Mouse (Mus musculus) stomach, postnatal 0 days (tissue): ENCODE results near the gene Rrp1b.

Experiments
- CTCF ChIP-seq: IDR thresholded peaks from 2 replicates; pipeline ENCODE4 v1.5.1; 2016; ENCODE audit warnings: antibody characterized with exemption, low read depth, mild to moderate bottlenecking, moderate library complexity
- EP300 ChIP-seq: optimal IDR thresholded peaks from 2 replicates; pipeline ENCODE3; 2016; ENCODE audit warnings: antibody characterized with exemption

- TF ChIP-seq CTCF (no peak), EP300 (no peak)
Observed at GRCm38 (mm10) chr17:32091032-32091363, 55.1 kb downstream of the Rrp1b start.
